Comparison of ENCODE assay signal across 14 mouse cellular contexts in genomic region chr7:112482572-112482971, GRCm38 (mm10). TPM values are rescaled to one million over a fixed set of nuclear protein-coding genes. Genes with fewer than 3 reads are reported as not detected.
DNase-seq lines count a peak whose midpoint lies in the region; ATAC-seq lines count a peak whose summit lies in the region.
"Had no signal": no experiment of that assay in that cellular context is flagged by ENCODE, and none has a peak within 500 bp of the region (broad histone marks: within the 10 kb centered on the region; RNA-seq: fewer than 3 reads in every experiment).

No protein-coding gene starts in this region.

- no peak overlapping the region for H3K4me3 ChIP-seq in forebrain, embryonic 11.5 days (ENCODE audit: low read depth, low read length)
- H3K4me3 ChIP-seq in forebrain, embryonic 15.5 days: no peak overlapping the region
- H3K4me3 ChIP-seq in kidney, embryonic 15.5 days (replicated peaks): no peak overlapping the region
- H3K4me3 ChIP-seq in embryonic facial prominence, embryonic 11.5 days (ENCODE audit: low read depth, low read length): no peak overlapping the region
- H3K4me3 ChIP-seq: erythroblast, embryonic 14.5 days; left cerebral cortex, adult 2 months; midbrain, embryonic 15.5 days had no signal

- H3K27ac ChIP-seq in forebrain, embryonic 11.5 days (ENCODE audit: low read depth, low read length): peak overlapping the region; percentile 50; the same call in 1 of the 2 replicates
- no peak overlapping the region for H3K27ac ChIP-seq in forebrain, embryonic 15.5 days (replicated peaks)
- H3K27ac ChIP-seq in kidney, embryonic 15.5 days: peak overlapping the region; percentile 20; the same call in 1 of the 2 replicates
- peak overlapping the region; percentile 35; the same call in 1 of the 2 replicates for H3K27ac ChIP-seq in embryonic facial prominence, embryonic 11.5 days (replicated peaks; ENCODE audit: low read depth, low read length)
- H3K27ac ChIP-seq: left cerebral cortex, adult 2 months had no signal

- WGBS in forebrain, embryonic 11.5 days: 89% methylated on average over 7 of the region's 7 CpGs
- 85% methylated on average over 7 of the region's 7 CpGs for WGBS in forebrain, embryonic 15.5 days
- WGBS in kidney, embryonic 15.5 days: 67% methylated on average over 7 of the region's 7 CpGs
- WGBS in embryonic facial prominence, embryonic 11.5 days: 90% methylated on average over 7 of the region's 7 CpGs

- H3K4me1 ChIP-seq in forebrain, embryonic 11.5 days (replicated peaks; ENCODE audit: control insufficient read depth, insufficient read depth, low read length): peaks cover 14% of the 10 kb centered on the region
- no peaks in the 10 kb centered on the region for H3K4me1 ChIP-seq in forebrain, embryonic 15.5 days
- peaks cover 44% of the 10 kb centered on the region for H3K4me1 ChIP-seq in kidney, embryonic 15.5 days
- H3K4me1 ChIP-seq in embryonic facial prominence, embryonic 11.5 days (ENCODE audit: control insufficient read depth, insufficient read depth, low read length): no peaks in the 10 kb centered on the region

- H3K9me3 ChIP-seq in forebrain, embryonic 11.5 days (ENCODE audit: control insufficient read depth, low read length): no peaks in the 10 kb centered on the region
- no peaks in the 10 kb centered on the region for H3K9me3 ChIP-seq in forebrain, embryonic 15.5 days
- no peaks in the 10 kb centered on the region for H3K9me3 ChIP-seq in kidney, embryonic 15.5 days (replicated peaks)
- no peaks in the 10 kb centered on the region for H3K9me3 ChIP-seq in embryonic facial prominence, embryonic 11.5 days (replicated peaks; ENCODE audit: control insufficient read depth, low read length)
- H3K9me3 ChIP-seq: midbrain, embryonic 15.5 days had no signal

- no peaks in the 10 kb centered on the region for H3K27me3 ChIP-seq in forebrain, embryonic 11.5 days (ENCODE audit: control insufficient read depth, insufficient read depth, low read length)
- H3K27me3 ChIP-seq in forebrain, embryonic 15.5 days: no peaks in the 10 kb centered on the region
- H3K27me3 ChIP-seq in kidney, embryonic 15.5 days: no peaks in the 10 kb centered on the region
- H3K27me3 ChIP-seq in embryonic facial prominence, embryonic 11.5 days (ENCODE audit: control insufficient read depth, insufficient read depth, low read length): no peaks in the 10 kb centered on the region
- H3K27me3 ChIP-seq: midbrain, embryonic 15.5 days had no signal

- DNase-seq in forebrain, embryonic 11.5 days (ENCODE audit: low spot score): no peak
- no peak for DNase-seq in kidney, postnatal 36 days
- DNase-seq in embryonic facial prominence, embryonic 11.5 days (ENCODE audit: low spot score): no peak
- DNase-seq in right cerebral cortex, postnatal 25 days: no peak
- DNase-seq in retina, postnatal 1 day: no peak
- DNase-seq: heart, postnatal 14 days; liver, postnatal 0 days; lung, postnatal 4 days; thymus, postnatal 25 days had no signal

- H3K4me2 ChIP-seq in forebrain, embryonic 11.5 days (ENCODE audit: low read depth, low read length, severe bottlenecking): no peak overlapping the region
- H3K4me2 ChIP-seq in forebrain, embryonic 15.5 days (replicated peaks): no peak overlapping the region
- no peak overlapping the region for H3K4me2 ChIP-seq in kidney, embryonic 15.5 days
- no peak overlapping the region for H3K4me2 ChIP-seq in embryonic facial prominence, embryonic 11.5 days (ENCODE audit: low read depth, low read length)
- H3K4me2 ChIP-seq: midbrain, embryonic 15.5 days had no signal

- ATAC-seq in forebrain, embryonic 11.5 days (replicated peaks; ENCODE audit: low FRiP score): no peak
- no peak for ATAC-seq in forebrain, embryonic 15.5 days (replicated peaks)
- no peak for ATAC-seq in kidney, embryonic 15.5 days (replicated peaks; ENCODE audit: low FRiP score)
- no peak for ATAC-seq in embryonic facial prominence, embryonic 11.5 days (replicated peaks; ENCODE audit: insufficient number of reproducible peaks, low FRiP score, low TSS enrichment, low read depth)
- ATAC-seq: liver, postnatal 0 days; midbrain, embryonic 15.5 days had no signal

- no peak overlapping the region for H3K9ac ChIP-seq in forebrain, embryonic 11.5 days (ENCODE audit: low read length)
- no peak overlapping the region for H3K9ac ChIP-seq in forebrain, embryonic 15.5 days (replicated peaks)
- no peak overlapping the region for H3K9ac ChIP-seq in kidney, embryonic 15.5 days
- H3K9ac ChIP-seq in embryonic facial prominence, embryonic 11.5 days (replicated peaks; ENCODE audit: low read length): no peak overlapping the region; the same call in 1 of the 2 replicates
- H3K9ac ChIP-seq: liver, postnatal 0 days; midbrain, embryonic 15.5 days had no signal

- no peaks in the 10 kb centered on the region for H3K36me3 ChIP-seq in forebrain, embryonic 11.5 days (ENCODE audit: control insufficient read depth, insufficient read depth, low read length)
- H3K36me3 ChIP-seq in forebrain, embryonic 15.5 days: no peaks in the 10 kb centered on the region
- peaks cover 5% of the 10 kb centered on the region; the same call in 1 of the 2 replicates for H3K36me3 ChIP-seq in kidney, embryonic 15.5 days
- no peaks in the 10 kb centered on the region for H3K36me3 ChIP-seq in embryonic facial prominence, embryonic 11.5 days (replicated peaks; ENCODE audit: control insufficient read depth, insufficient read depth, low read depth, low read length)
- H3K36me3 ChIP-seq: midbrain, embryonic 15.5 days had no signal

RNA-seq across cellular contexts. Expression of gene Parva, which starts 55.3 kb away (rescaled TPM):
- polyA plus RNA-seq in forebrain, embryonic 11.5 days (2014; fragmentation: Nextera tagmentation; extraction: Ambion mirVana): 63.6 and 64.5 TPM in 2 replicates
- 21.0 and 22.2 TPM in 2 replicates for polyA plus RNA-seq in forebrain, embryonic 15.5 days (2015; fragmentation: Nextera tagmentation; extraction: Ambion mirVana)
- 103 and 107 TPM in 2 replicates for polyA plus RNA-seq in kidney, embryonic 15.5 days (2015; fragmentation: Nextera tagmentation; extraction: Ambion mirVana)
- polyA plus RNA-seq in embryonic facial prominence, embryonic 11.5 days (2014; fragmentation: Nextera tagmentation; extraction: Ambion mirVana): 72.6 and 77.2 TPM in 2 replicates
